Mouse (Mus musculus): Measurements from ENCODE around the gene Gm5105. TPM values are rescaled to one million over a fixed set of nuclear protein-coding genes. Genes with fewer than 3 reads are reported as not detected.

Gm5105 gene
- polyA plus RNA-seq, 1 experiment from 2014 or later, result not detected

Other genes with a start within 250 kb of the Gm5105 start
- gene H2afz, start 202.9 kb downstream of the Gm5105 start, polyA plus RNA-seq (2015; fragmentation: Nextera tagmentation; extraction: Ambion mirVana), result 1,499 and 1,592 TPM in 2 replicates
- 9.4 and 12.1 TPM in 2 replicates for gene Dnajb14, start 199.7 kb downstream of the Gm5105 start, polyA plus RNA-seq (2015; fragmentation: Nextera tagmentation; extraction: Ambion mirVana)
- gene Lamtor3, start 148.9 kb downstream of the Gm5105 start, polyA plus RNA-seq (2015; fragmentation: Nextera tagmentation; extraction: Ambion mirVana), result 120 and 122 TPM in 2 replicates
- gene Dapp1, start 85.8 kb downstream of the Gm5105 start, polyA plus RNA-seq (2015; fragmentation: Nextera tagmentation; extraction: Ambion mirVana), result 0.67 and 1.2 TPM in 2 replicates
- 0.03 and 0.05 TPM in 2 replicates for gene 1110002E22Rik, start 2.3 kb downstream of the Gm5105 start, polyA plus RNA-seq (2015; fragmentation: Nextera tagmentation; extraction: Ambion mirVana)
- 8.9 and 9.3 TPM in 2 replicates for gene Trmt10a, start 76.1 kb upstream of the Gm5105 start, polyA plus RNA-seq (2015; fragmentation: Nextera tagmentation; extraction: Ambion mirVana)
- 10.3 and 11.9 TPM in 2 replicates for gene Mttp, start 77.6 kb upstream of the Gm5105 start, polyA plus RNA-seq (2015; fragmentation: Nextera tagmentation; extraction: Ambion mirVana)
- not detected in 2 replicates for gene 4930579F01Rik, start 126.4 kb upstream of the Gm5105 start, polyA plus RNA-seq (2015; fragmentation: Nextera tagmentation; extraction: Ambion mirVana)
- gene Adh7, start 150.4 kb upstream of the Gm5105 start, polyA plus RNA-seq (2015; fragmentation: Nextera tagmentation; extraction: Ambion mirVana), result 0.46 and 0.66 TPM in 2 replicates
- 0.81 and 0.97 TPM in 2 replicates for gene Adh1, start 193.6 kb upstream of the Gm5105 start, polyA plus RNA-seq (2015; fragmentation: Nextera tagmentation; extraction: Ambion mirVana)
- not detected in 2 replicates for gene Adh6a, start 245.9 kb upstream of the Gm5105 start, polyA plus RNA-seq (2015; fragmentation: Nextera tagmentation; extraction: Ambion mirVana)